In the genomic region with DNA sequence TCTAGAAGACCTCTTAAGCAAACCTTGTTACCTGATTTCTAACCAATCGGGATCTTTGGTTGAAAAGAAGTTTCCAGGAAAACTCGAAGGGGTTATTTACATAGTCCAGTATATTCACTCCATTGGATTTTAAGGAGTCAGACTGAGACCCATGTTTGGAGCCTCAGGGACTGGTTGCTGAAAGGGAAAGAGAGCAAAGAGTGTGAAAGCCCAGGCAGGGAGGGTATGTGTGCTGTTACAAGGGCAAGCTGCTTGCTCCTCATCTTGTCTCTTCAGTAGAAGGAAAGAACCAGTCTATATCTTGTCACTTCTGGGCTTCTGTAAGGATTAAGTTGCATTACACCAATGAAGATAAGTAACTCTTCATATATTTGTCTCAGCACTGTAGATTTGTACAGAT, we compare ENCODE assay signal across 8 mouse cellular contexts. TPM values are rescaled to one million over a fixed set of nuclear protein-coding genes. Genes with fewer than 3 reads are reported as not detected.
DNase-seq lines count a peak whose midpoint lies in the region; ATAC-seq and TF ChIP-seq lines count a peak whose summit lies in the region.

No protein-coding gene starts in this region.

- TF ChIP-seq EP300 in heart, postnatal 0 days (IDR thresholded peaks at IDR 0.05; ENCODE audit: low read depth), result no peak

- H3K4me1 ChIP-seq in heart, embryonic 13.5 days, result peaks cover 24% of the 10 kb centered on the region
- peaks cover 38% of the 10 kb centered on the region for H3K4me1 ChIP-seq in G1E (ENCODE audit: insufficient read depth, low read depth, low read length)
- H3K4me1 ChIP-seq in heart, postnatal 0 days (ENCODE audit: control insufficient read depth, insufficient read depth), result peaks cover 7% of the 10 kb centered on the region

- TF ChIP-seq CTCF in G1E (IDR thresholded peaks at IDR 0.05; ENCODE audit: low read depth, low read length), result no peak
- TF ChIP-seq CTCF in heart, postnatal 0 days (IDR thresholded peaks at IDR 0.05; ENCODE audit: low read depth), result no peak

- H3K79me2 ChIP-seq in macrophage (ENCODE audit: inconsistent target), result peaks cover 45% of the 10 kb centered on the region

- 0% methylated on average over 2 of the region's 2 CpGs for WGBS in heart, embryonic 13.5 days
- WGBS in heart, postnatal 0 days, result 3% methylated on average over 2 of the region's 2 CpGs
- WGBS in macrophage (ENCODE audit: missing documents), result 0% methylated on average over 2 of the region's 2 CpGs

- no peaks in the 10 kb centered on the region for H3K27me3 ChIP-seq in heart, embryonic 13.5 days (replicated peaks)
- no peaks in the 10 kb centered on the region for H3K27me3 ChIP-seq in G1E (ENCODE audit: insufficient read depth, low read length)
- no peaks in the 10 kb centered on the region for H3K27me3 ChIP-seq in heart, postnatal 0 days (ENCODE audit: control insufficient read depth, insufficient read depth, low read length)

- H3K9me3 ChIP-seq in heart, embryonic 13.5 days, result no peaks in the 10 kb centered on the region
- no peaks in the 10 kb centered on the region for H3K9me3 ChIP-seq in G1E (replicated peaks)
- no peaks in the 10 kb centered on the region for H3K9me3 ChIP-seq in heart, postnatal 0 days (replicated peaks; ENCODE audit: control insufficient read depth, low read length)

- peak overlapping the region; percentile 94 for H3K27ac ChIP-seq in heart, embryonic 13.5 days (replicated peaks)
- H3K27ac ChIP-seq in heart, postnatal 0 days (ENCODE audit: low read depth), result peak overlapping the region; percentile 93
- H3K27ac ChIP-seq in macrophage, result peak overlapping the region; percentile 60

- H3K4me3 ChIP-seq in heart, embryonic 13.5 days, result peak overlapping the region; percentile 75
- peak overlapping the region; percentile 89; the same call in 1 of the 2 replicates for H3K4me3 ChIP-seq in G1E (ENCODE audit: low read depth, low read length)
- H3K4me3 ChIP-seq in heart, postnatal 0 days (ENCODE audit: low read depth, low read length), result peak overlapping the region; percentile 96
- peak overlapping the region; percentile 88 for H3K4me3 ChIP-seq in macrophage (ENCODE audit: inconsistent target)

- ATAC-seq in heart, embryonic 13.5 days (ENCODE audit: extremely low read depth, insufficient number of reproducible peaks, low FRiP score, low TSS enrichment), result no peak
- ATAC-seq in G1E (ENCODE audit: extremely low read depth, insufficient number of reproducible peaks, low FRiP score, poor library complexity, severe bottlenecking), result no peak
- no peak for ATAC-seq in heart, postnatal 0 days (ENCODE audit: insufficient read depth, low read depth)
- no peak for ATAC-seq in inflammation-experienced regulatory T-cells, adult 6 months

- H3K36me3 ChIP-seq in heart, embryonic 13.5 days, result no peaks in the 10 kb centered on the region
- H3K36me3 ChIP-seq in G1E (replicated peaks), result no peaks in the 10 kb centered on the region
- no peaks in the 10 kb centered on the region for H3K36me3 ChIP-seq in heart, postnatal 0 days (replicated peaks; ENCODE audit: control insufficient read depth, insufficient read depth, low read length)
- H3K36me3 ChIP-seq in macrophage (ENCODE audit: inconsistent target), result no peaks in the 10 kb centered on the region

- peak overlapping the region; percentile 91 for H3K9ac ChIP-seq in heart, embryonic 13.5 days
- peak overlapping the region; percentile 82 for H3K9ac ChIP-seq in heart, postnatal 0 days (replicated peaks; ENCODE audit: low read depth, low read length)

- peak overlapping the region; percentile 78 for H3K4me2 ChIP-seq in heart, embryonic 13.5 days
- peak overlapping the region; percentile 84 for H3K4me2 ChIP-seq in heart, postnatal 0 days (ENCODE audit: low read depth, low read length)

- no peak for DNase-seq in heart, adult 9 months (ENCODE audit: low spot score in 2 of 2)
- DNase-seq in G1E (ENCODE audit: low spot score), result no peak
- DNase-seq in heart, postnatal 0 days (ENCODE audit: low spot score), result peak; percentile 30
- DNase-seq in spleen, postnatal 14 days (ENCODE audit: low spot score in 2 of 2), result no peak
- DNase-seq in adrenal gland, adult 8-10 months, result no peak

RNA-seq across cellular contexts. Expression of a gene that starts 1.3 kb away (rescaled TPM):
- polyA plus RNA-seq in heart, embryonic 13.5 days (2015; fragmentation: Nextera tagmentation; extraction: Ambion mirVana), result 7.1 and 7.3 TPM in 2 replicates
- 32.2 and 35.7 TPM in 2 replicates for total RNA-seq in G1E (2014; fragmentation: Nextera tagmentation)
- 25.7 and 27.4 TPM in 2 replicates for total RNA-seq in G1E (2017)
- 0.67 and 0.82 TPM in 2 replicates for polyA plus RNA-seq in G1E (2012)
- 12.2 and 13.0 TPM in 2 replicates for total RNA-seq in heart, postnatal 0 days (2014; rRNA removed; ENCODE audit: low replicate concordance)
- polyA plus RNA-seq in heart, postnatal 0 days (2015; fragmentation: Nextera tagmentation; extraction: Ambion mirVana), result 4.3 and 4.5 TPM in 2 replicates
- total RNA-seq in macrophage (2018; cell fraction: chromatin; rRNA removed), result 100 to 1,000 TPM in 21 of 26 experiments, 10 to 100 TPM in 5; 70.1 to 272 (median 186) TPM
- total RNA-seq in macrophage (2018; cell fraction: cytosol; rRNA removed), result 10 to 100 TPM; 11.3 to 30.6 (median 20.5) TPM
- total RNA-seq in macrophage (2018; cell fraction: nucleus; rRNA removed), result 100 to 1,000 TPM in 4 of 26 experiments, 10 to 100 TPM in 22; 34.8 to 120 (median 67.4) TPM
- polyA plus RNA-seq in macrophage (2018), result 9.8 to 24.4 TPM (median 10.2 TPM) in 3 replicates
- polyA plus RNA-seq in inflammation-experienced regulatory T-cells, adult 6 months (2017; shearing (Covaris generic)), result 10 to 100 TPM; 19.0 to 60.9 (median 50.9) TPM
- total RNA-seq in adrenal gland, adult 8-10 months (2022), result 10 to 100 TPM; 13.4 to 26.5 (median 16.8) TPM

RNA-seq across cellular contexts. Expression of a gene that starts 1.5 kb away (rescaled TPM):
- polyA plus RNA-seq in heart, embryonic 13.5 days (2015; fragmentation: Nextera tagmentation; extraction: Ambion mirVana), result 8.9 and 11.1 TPM in 2 replicates
- 23.1 and 27.1 TPM in 2 replicates for total RNA-seq in G1E (2014; fragmentation: Nextera tagmentation)
- total RNA-seq in G1E (2017), result 14.5 and 15.0 TPM in 2 replicates
- 0.33 and 0.43 TPM in 2 replicates for polyA plus RNA-seq in G1E (2012)
- total RNA-seq in heart, postnatal 0 days (2014; rRNA removed; ENCODE audit: low replicate concordance), result 5.2 and 26.7 TPM in 2 replicates
- polyA plus RNA-seq in heart, postnatal 0 days (2015; fragmentation: Nextera tagmentation; extraction: Ambion mirVana), result 8.7 and 9.6 TPM in 2 replicates
- 10 to 100 TPM in 6 of 26 experiments, 1 to 10 TPM in 19, under 1 TPM in 1; 1.00 to 13.6 (median 5.3) TPM for total RNA-seq in macrophage (2018; cell fraction: chromatin; rRNA removed)
- total RNA-seq in macrophage (2018; cell fraction: cytosol; rRNA removed), result 10 to 100 TPM in 4 of 26 experiments, 1 to 10 TPM in 22; 1.9 to 11.1 (median 8.5) TPM
- 10 to 100 TPM in 8 of 26 experiments, 1 to 10 TPM in 18; 1.7 to 16.5 (median 5.4) TPM for total RNA-seq in macrophage (2018; cell fraction: nucleus; rRNA removed)
- polyA plus RNA-seq in macrophage (2018), result 7.6 to 10.0 TPM (median 9.7 TPM) in 3 replicates
- 1 to 10 TPM; 3.5 to 7.0 (median 4.7) TPM for polyA plus RNA-seq in inflammation-experienced regulatory T-cells, adult 6 months (2017; shearing (Covaris generic))
- 10 to 100 TPM in 3 of 4 experiments, 1 to 10 TPM in 1; 9.8 to 16.5 (median 11.5) TPM for total RNA-seq in adrenal gland, adult 8-10 months (2022)
